Mouse (Mus musculus) right cerebral cortex, adult 2 months (tissue): Measurements from ENCODE around the gene Vmn1r47.
"Not testable (repeated sequence)": the region's sequence is repeated elsewhere in the genome, so short reads cannot be mapped to it uniquely, and the experiment has no call there.

Experiments used
- DNase-seq, 2 experiments: peaks; one replicate each; pipeline ENCODE4 v3.0.0; 2021 to 2022; ENCODE audit warnings: low spot score in 2 of 2

The Vmn1r47 gene

DNA sequence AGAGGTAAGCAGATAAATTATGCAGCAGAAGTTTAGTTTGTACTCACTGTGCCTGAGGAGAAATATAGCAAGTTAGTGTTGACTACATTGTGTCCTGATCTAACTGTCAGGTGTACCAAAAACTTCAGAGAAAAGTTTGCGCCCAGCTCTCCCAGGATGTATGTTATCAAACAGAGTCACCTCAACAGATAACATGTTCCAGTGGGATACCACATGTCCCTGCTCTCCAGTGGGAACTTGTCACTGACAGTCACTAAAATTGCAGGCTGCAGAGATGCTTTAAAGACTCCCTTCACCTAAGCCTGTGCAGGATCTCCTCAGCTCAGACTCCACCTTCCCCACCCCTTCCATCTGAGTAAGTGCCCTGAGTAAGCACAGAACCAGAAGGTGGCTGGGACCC lies at the start of gene Vmn1r47:
Vmn1r47 (plus strand) TSS at position 301 of the 400 bp plus-strand sequence.
- DNase-seq = not testable (repeated sequence)

- no peak for DNase-seq
Observed at GRCm38 (mm10) chr6:89966341-89966740, 49.6 kb upstream of the Vmn1r47 start.

GRCm38 (mm10) chr6:89969013-89969412 lies 46.9 kb upstream of the Vmn1r47 start, which contains the start of gene Vmn1r46:
Gene Vmn1r46 (plus strand): TSS chr6:89969313.
- DNase-seq = no peak

DNA sequence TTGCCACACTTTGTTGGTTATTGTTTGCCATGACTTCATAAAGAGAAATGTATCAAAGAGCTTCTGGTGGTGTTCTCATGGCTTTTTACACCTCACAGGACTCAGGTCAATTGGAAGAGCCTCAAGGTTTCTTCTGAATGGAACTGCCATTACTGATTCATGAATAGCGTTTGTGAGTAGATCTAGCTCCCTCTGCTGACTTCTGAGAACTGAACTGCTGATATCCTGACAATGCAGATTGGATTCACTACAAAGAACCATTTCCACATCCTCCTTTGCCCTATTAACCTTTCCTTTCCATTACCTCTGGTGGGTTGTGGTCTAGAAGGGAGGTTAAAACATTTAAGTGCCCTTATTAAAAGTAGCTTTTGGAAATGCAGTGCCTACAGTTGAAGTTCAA lies 30.0 kb upstream of the Vmn1r47 start:
- DNase-seq = no peak

- DNase-seq = not testable (repeated sequence)
Observed at GRCm38 (mm10) chr6:90036741-90037140, 20.8 kb downstream of the Vmn1r47 start, which contains the start of gene Vmn1r48. Gene Vmn1r48 (minus strand): TSS chr6:90036841.
